Mouse (Mus musculus) embryo, embryonic 9.5 days (tissue): ENCODE measurements at regions not wholly inside any gene's neighbourhood (a gene's known extent, or its start where the extent isn't known, plus 50 kb on each side); places are given as distances from the start of the nearest gene placed in this dataset.

ENCODE experiments used
- DNase-seq: peaks from one replicate; pipeline ENCODE4 v3.0.0-alpha.2; 2017; ENCODE audit errors: extremely low spot score

- no peak for DNase-seq
Observed at GRCm38 (mm10) chr15:56045510-56046245, 1431.7 kb downstream of the Slc22a22 start.

DNA sequence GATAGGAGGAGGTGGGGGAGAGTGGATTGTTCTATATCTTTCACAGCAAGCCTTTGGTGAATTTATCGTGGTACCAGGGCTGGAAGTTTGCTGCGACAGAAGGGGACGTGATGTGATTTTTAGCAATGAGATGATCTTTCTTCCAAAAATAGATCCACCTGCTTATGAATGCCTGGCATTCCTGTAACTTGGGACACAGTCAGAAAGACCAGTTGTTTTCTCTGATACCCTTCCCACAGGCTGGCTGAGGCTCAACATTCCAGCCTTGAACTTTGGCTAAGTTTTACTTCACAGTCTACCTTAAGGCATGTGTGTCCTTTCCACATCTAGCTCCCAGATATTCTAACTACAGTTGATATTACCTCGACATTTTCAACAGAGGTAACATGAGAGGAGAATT is 1434.1 kb downstream of the Slc22a22 start:
- no peak for DNase-seq

GRCm38 (mm10) chr15:56042449-56042848 is 1435.0 kb downstream of the Slc22a22 start:
- DNase-seq: no peak

DNA sequence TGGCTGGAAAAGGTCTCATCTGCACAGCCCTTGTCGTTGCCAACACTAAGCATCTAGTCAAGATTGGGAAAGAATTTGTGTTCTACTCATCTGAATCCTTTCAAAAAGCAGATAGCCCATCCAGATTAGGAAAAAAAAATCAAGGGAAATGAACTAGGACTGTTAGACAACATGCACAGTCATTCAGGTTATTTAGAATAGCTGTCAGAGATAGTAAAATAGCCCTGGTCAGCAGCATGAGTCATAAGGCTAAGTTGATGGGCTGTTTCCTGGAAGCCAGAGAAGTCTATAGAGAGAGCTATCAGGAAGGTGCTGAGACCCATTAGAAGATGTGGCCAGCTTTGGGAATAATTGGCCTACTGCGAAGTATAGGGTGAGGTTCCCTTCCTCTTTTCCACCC is 1447.4 kb downstream of the Slc22a22 start:
- DNase-seq: no peak

- DNase-seq: peak; percentile 28
Observed at GRCm38 (mm10) chr15:56027197-56027818, 1450.1 kb downstream of the Slc22a22 start.

DNA sequence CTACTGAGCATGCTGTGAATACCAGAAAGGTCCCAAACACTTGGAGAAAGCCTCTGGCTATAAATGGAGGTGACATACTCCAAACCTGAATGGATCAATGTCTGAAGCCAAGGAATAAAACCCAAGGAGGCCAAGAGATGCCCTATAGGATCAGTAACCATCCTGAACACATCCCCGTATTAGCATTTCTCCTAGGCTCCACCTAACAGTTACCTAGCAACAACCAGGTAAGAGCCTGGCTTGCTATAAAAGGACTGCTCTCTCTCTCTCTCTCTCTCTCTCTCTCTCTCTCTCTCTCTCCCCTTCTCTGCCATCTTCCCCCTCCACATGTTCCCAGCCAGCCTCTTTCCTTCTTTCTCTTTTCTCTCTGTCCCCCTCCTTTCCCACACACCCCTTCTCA is 1452.7 kb downstream of the Slc22a22 start:
- no peak for DNase-seq

DNA sequence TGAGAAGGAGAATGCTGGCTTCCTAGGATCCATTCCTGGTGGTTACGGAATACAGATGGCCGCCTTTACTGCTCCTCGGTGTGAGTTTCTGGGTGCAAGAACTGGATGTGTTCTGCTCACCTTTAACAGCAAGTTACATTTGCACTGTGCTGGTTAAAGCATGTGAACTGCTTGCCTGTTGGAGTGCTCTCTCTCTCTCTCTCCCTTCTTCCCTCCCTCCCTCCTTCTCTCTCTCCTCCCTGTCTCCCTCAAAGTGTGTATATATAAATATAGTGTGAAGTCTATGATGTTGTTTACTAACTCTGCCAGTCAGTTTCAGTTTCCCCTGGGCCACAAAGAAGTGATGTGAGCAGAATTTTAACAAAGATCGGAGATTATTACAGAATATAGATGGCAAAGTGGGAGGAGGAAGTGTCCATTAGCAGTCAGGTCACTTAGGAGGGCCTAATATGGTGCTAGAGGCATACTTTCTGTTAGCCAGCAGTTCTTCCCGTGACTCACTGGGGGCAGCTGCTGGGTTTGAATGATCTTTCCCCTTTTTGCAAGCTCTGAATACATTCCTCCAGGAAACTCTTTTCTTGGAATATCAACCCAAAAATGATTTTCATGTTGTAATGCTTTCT is 1453.5 kb downstream of the Slc22a22 start:
- no peak for DNase-seq

- DNase-seq: no peak
Observed at GRCm38 (mm10) chr15:56022315-56022714, 1455.1 kb downstream of the Slc22a22 start.

DNA sequence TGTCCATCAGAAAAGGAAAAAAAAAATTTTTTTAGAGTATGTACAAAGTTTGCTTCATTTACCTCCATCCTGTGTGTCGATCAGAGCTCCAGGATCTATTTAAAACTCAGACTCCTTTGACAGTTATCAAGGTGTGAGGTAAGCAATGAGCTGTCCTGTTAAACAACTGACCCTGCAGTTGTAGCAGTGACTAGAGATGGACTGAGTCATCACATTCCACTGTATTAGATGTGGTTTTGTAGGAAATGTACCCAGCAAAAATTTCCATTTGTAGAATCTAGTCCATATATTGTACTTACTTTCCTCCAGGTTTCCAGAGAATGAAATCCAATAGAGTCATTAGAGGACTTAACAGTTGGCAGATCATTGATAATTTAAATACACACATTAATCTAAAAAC is 1459.3 kb downstream of the Slc22a22 start:
- DNase-seq: no peak

- DNase-seq: no peak
Observed at GRCm38 (mm10) chr15:56017561-56017960, 1459.9 kb downstream of the Slc22a22 start.

- DNase-seq: no peak
Observed at GRCm38 (mm10) chr15:56016070-56016469, 1461.4 kb downstream of the Slc22a22 start.

- DNase-seq: no peak
Observed at GRCm38 (mm10) chr15:56014059-56014620, 1463.3 kb downstream of the Slc22a22 start.

DNA sequence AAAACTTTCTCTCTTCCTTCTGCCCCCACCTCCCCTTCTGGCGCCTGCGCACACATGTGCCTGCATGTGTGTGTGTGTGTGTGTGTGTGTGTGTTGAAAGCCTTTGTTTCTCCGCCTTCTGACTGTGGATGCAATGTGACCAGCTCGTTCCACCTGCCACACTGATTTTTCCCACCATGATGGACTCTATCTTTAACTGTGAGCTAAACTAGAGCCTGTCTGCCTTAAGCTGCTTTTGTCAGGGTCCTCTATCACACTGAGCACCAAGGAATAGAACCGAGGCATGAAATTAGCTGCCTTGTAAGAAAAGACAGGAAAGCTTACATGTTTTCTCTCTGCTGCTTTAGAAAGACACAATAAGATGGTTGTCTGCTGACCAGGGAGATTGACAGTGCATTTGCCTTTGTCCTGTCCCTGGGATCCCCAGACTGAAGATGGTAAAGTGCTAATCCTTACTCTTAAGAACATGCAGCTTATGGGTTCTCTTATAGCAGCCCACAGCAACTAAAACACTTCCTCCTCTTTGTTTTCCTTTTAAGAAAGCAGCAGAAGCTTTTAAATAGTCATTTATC is 1468.7 kb downstream of the Slc22a22 start:
- DNase-seq: no peak

- DNase-seq: no peak
Observed at GRCm38 (mm10) chr15:56007376-56007775, 1470.0 kb downstream of the Slc22a22 start.

- no peak for DNase-seq
Observed at GRCm38 (mm10) chr15:56005361-56005760, 1472.1 kb downstream of the Slc22a22 start.

DNA sequence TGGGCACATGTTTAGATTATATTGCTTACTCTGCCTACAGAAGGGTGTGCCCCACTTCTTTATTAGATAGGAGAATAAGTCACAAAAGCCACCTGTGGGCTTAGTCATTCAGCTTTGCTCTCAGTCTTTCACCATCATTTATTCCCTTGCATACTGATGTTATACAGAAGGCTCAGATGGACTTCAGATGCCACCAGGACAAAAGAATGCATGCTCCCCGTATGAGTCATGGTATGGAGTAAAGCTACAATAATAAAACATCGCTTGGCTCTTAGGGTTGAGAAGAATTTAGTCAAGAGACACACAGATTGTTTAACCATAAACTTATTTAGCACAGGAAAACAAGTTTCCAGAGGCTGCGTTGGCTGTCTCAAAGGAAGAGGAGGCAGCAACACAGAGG is 1473.5 kb downstream of the Slc22a22 start:
- no peak for DNase-seq

DNA sequence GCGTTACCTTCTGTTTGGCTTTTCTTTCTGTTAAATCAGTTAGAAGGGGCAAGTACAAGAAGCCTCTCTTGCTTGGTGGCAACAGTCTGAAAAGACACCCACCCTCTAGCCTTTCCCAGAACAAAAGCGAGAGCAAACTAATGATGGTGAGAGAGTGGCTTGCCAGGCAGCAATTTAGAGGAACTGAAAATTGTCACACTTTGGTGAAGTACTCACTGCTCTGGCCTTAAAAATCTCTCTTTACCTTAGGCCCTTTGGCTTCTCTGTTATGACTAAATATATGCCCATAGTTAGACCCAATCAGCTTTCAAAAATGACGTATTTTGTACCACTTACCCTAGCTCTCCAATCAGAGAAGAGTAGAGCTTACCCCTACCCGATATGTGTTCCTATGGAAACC is 1477.8 kb downstream of the Slc22a22 start:
- DNase-seq: no peak

- DNase-seq: no peak
Observed at GRCm38 (mm10) chr15:55997977-55998376, 1479.4 kb downstream of the Slc22a22 start.

- no peak for DNase-seq
Observed at GRCm38 (mm10) chr15:55994680-55995079, 1482.7 kb downstream of the Slc22a22 start.

DNA sequence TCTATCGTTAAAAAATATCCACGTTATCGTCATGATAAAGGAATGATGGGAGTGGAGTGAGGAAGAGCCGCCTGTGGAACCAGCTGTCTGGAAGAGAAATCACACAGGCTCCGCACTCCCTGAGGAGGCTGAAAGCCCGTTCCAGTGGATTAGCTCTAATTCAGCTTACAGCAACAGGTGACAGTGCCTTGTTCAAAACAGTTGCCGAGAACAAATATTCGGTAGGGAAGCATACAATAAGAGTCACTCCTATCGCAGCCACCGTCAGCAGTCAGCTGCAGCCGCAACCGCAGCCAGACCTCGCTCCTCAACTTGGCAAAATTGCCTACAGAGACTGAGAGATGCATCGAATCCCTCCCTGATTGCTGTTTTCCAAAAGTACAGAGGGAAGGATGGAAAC is 1501.6 kb downstream of the Slc22a22 start:
- no peak for DNase-seq

- no peak for DNase-seq
Observed at GRCm38 (mm10) chr15:55966780-55967179, 1510.6 kb downstream of the Slc22a22 start.

GRCm38 (mm10) chr15:55965296-55965695 is 1512.1 kb downstream of the Slc22a22 start:
- DNase-seq: no peak
